Mouse (Mus musculus): ENCODE results near the gene Speer2.

Gene Speer2

GRCm38 (mm10) chr16:69863644-69864043 is at the start of gene Speer2:
Gene Speer2 (minus strand): TSS chr16:69863744.
- DNase-seq (ENCODE audit: low spot score in 2 of 2): no peak

DNA sequence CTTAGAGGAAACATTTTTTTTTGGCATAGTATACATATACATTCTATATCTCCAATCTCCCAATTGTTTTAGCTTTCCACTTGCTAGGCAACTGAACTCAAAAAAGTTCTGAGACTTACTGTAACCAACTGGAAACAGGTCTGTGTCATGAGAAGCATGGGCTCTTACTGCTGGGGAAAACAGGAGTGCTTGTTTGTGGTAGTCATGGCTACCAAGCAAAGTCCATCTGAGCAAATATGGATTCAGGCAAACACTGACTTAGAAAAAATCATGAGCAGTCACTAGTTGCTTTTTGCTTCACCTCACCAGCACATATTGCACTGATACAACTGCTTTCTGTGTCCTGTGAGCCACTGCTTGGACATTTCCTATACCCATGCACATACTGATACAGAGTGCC is 40.8 kb upstream of the Speer2 start:
- no peak for DNase-seq (ENCODE audit: low spot score in 2 of 2)

DNA sequence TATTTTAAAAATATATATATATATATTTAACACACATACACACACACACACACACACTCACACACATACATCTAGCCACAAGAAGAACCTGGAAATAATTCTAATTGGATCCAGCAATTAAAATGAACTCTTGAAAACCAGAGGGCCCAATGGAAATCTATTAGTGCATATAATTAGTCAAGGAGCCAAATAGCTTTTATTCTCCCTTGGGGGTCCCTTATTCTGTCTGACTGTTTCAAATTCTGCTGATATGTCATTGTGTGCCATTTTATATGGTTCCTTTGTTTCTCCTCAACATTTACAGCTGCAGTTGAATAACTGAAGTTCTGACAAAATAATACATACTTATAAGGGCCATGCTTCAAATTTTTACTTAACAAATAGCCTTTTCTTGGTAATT is 17.2 kb upstream of the Speer2 start:
- no peak for DNase-seq (ENCODE audit: low spot score in 2 of 2)

DNA sequence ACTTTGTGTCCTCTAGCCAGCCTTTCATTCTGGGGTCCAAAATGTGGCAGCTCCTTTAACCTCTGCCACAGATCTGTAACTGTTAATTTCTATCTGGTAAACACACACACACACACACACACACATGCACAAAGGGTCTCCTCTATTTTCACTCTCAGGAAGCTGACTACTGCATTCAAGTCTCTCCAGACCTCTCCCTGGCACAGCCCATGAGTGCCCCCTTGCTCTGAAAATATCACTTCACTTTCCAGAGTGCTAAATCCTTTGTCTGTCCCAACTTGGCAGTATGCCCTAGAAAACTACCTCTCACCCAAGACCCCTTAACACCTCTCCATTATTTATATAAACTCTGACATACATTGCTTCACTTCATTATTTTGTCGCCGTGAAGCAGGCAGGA is 26.9 kb downstream of the Speer2 start:
- DNase-seq (ENCODE audit: low spot score in 2 of 2): no peak

- DNase-seq (ENCODE audit: low spot score in 2 of 2): no peak
These were observed 49.9 kb downstream of the Speer2 start for GRCm38 (mm10) chr16:69813652-69814051.

All from right cerebral cortex, postnatal 36 days (tissue).